ENCODE assay signal across 11 mouse cellular contexts in the genomic region with DNA sequence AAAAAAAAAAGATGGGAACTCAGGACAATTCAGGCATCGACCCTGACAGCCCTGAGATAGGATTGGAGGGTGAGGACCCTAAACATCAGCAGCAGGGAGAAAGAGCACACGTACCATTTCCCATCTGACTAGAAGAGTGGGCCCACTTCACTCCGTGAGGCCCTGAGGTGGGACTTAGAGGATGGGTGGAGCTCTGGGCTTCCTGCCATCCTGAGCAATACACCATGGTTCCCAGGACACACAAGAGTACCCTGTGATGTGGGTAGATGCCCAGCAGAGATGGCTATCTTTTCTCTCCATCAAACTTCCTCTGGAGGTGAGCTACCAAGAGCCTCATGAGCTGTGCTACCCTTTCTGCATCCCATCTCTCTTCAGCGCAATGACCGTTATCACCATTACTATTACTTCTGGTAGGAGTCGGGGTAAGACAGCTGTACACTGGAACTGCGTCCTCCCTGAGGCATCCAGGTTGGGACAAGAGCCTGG. TPM values are rescaled to one million over a fixed set of nuclear protein-coding genes. Genes with fewer than 3 reads are reported as not detected.
DNase-seq lines count a peak whose midpoint lies in the region; ATAC-seq and TF ChIP-seq lines count a peak whose summit lies in the region.
"Had no signal": no experiment of that assay in that cellular context is flagged by ENCODE, and none has a peak within 500 bp of the region (broad histone marks: within the 10 kb centered on the region; RNA-seq: fewer than 3 reads in every experiment).

No protein-coding gene starts in this region.

- no peak overlapping the region for H3K9ac ChIP-seq in heart, embryonic 14.5 days (ENCODE audit: low read length)
- H3K9ac ChIP-seq in hindbrain, embryonic 15.5 days = peak overlapping the region; percentile 70
- peak overlapping the region; percentile 87 for H3K9ac ChIP-seq in midbrain, postnatal 0 days (replicated peaks; ENCODE audit: low read length, poor library complexity, severe bottlenecking)

- peak overlapping the region in 1 of 2 experiments; percentile 18; a peak in 1 of 4 replicates for H3K4me3 ChIP-seq in heart, embryonic 14.5 days (ENCODE audit: control insufficient read depth in 1 of 2, insufficient read depth in 1 of 2, low read depth in 1 of 2, low read length in 2 of 2)
- H3K4me3 ChIP-seq in cortical plate, adult 2 months (ENCODE audit: insufficient read depth, low read length) = peak overlapping the region; percentile 40
- peak overlapping the region; percentile 62 for H3K4me3 ChIP-seq in hindbrain, embryonic 15.5 days
- H3K4me3 ChIP-seq in midbrain, postnatal 0 days (ENCODE audit: low read depth, low read length) = peak overlapping the region; percentile 69

- TF ChIP-seq POLR2A in cortical plate, adult 2 months (IDR thresholded peaks at IDR 0.05; ENCODE audit: extremely low read depth, insufficient read depth, low read length) = no peak

- no peak for ATAC-seq in heart, embryonic 14.5 days (ENCODE audit: insufficient number of reproducible peaks, insufficient read depth, low FRiP score, low read depth)
- peak; percentile 20; the same call in 1 of the 2 replicates for ATAC-seq in hindbrain, embryonic 15.5 days (ENCODE audit: low FRiP score, low read depth)
- ATAC-seq in midbrain, postnatal 0 days (ENCODE audit: low FRiP score) = 0 out of 2 replicates have a peak, but pooled peaks have one; percentile 3
- no peak for ATAC-seq in erythroid progenitor cell, adult 5-6 weeks (replicated peaks; ENCODE audit: low FRiP score, poor library complexity, severe bottlenecking)
- ATAC-seq: inflammation-experienced regulatory T-cells, adult 6 months had no signal

- H3K9me3 ChIP-seq in heart, embryonic 14.5 days (ENCODE audit: control insufficient read depth, low read length) = no peaks in the 10 kb centered on the region
- H3K9me3 ChIP-seq in hindbrain, embryonic 15.5 days = no peaks in the 10 kb centered on the region
- H3K9me3 ChIP-seq in midbrain, postnatal 0 days (ENCODE audit: low read length) = no peaks in the 10 kb centered on the region

- no peak overlapping the region for H3K27ac ChIP-seq in heart, embryonic 14.5 days (replicated peaks in 1 of 2; ENCODE audit: control insufficient read depth in 1 of 2, insufficient read depth in 1 of 2, low read depth in 2 of 2, low read length in 2 of 2)
- 0 out of 2 replicates have a peak overlapping the region, but pooled peaks have one; percentile 0 for H3K27ac ChIP-seq in cortical plate, adult 2 months (ENCODE audit: insufficient read depth, low read length)
- H3K27ac ChIP-seq in hindbrain, embryonic 15.5 days (replicated peaks) = peak overlapping the region; percentile 63; the same call in 1 of the 2 replicates
- no peak overlapping the region for H3K27ac ChIP-seq in midbrain, postnatal 0 days (ENCODE audit: low read depth, low read length)

- WGBS in heart, embryonic 14.5 days = 22% methylated on average over 7 of the region's 7 CpGs
- WGBS in hindbrain, embryonic 15.5 days = 25% methylated on average over 7 of the region's 7 CpGs
- 20% methylated on average over 7 of the region's 7 CpGs for WGBS in midbrain, postnatal 0 days

- peaks cover 62% of the 10 kb centered on the region for H3K27me3 ChIP-seq in heart, embryonic 14.5 days (ENCODE audit: control insufficient read depth, insufficient read depth, low read length)
- H3K27me3 ChIP-seq in hindbrain, embryonic 15.5 days = no peaks in the 10 kb centered on the region
- H3K27me3 ChIP-seq in midbrain, postnatal 0 days (ENCODE audit: insufficient read depth, low read length) = no peaks in the 10 kb centered on the region

- DNase-seq in heart, adult 8-10 months (ENCODE audit: low spot score) = no peak
- DNase-seq in midbrain, postnatal 0 days (ENCODE audit: low spot score) = no peak
- no peak for DNase-seq in cerebellum, postnatal 4 days (ENCODE audit: low spot score in 2 of 2)
- DNase-seq in layer of hippocampus, adult 11-12 months (ENCODE audit: low spot score) = no peak
- DNase-seq: lung, postnatal 10 days had no signal

- TF ChIP-seq CTCF in cortical plate, adult 2 months (IDR thresholded peaks at IDR 0.05; ENCODE audit: extremely low read depth, insufficient read depth, low read length) = no peak
- no peak for TF ChIP-seq CTCF in midbrain, postnatal 0 days (IDR thresholded peaks at IDR 0.05)

- no peaks in the 10 kb centered on the region for H3K36me3 ChIP-seq in heart, embryonic 14.5 days (ENCODE audit: control insufficient read depth, insufficient read depth, low read length)
- H3K36me3 ChIP-seq in hindbrain, embryonic 15.5 days = no peaks in the 10 kb centered on the region
- no peaks in the 10 kb centered on the region for H3K36me3 ChIP-seq in midbrain, postnatal 0 days (ENCODE audit: insufficient read depth, low read length)

- H3K4me1 ChIP-seq in heart, embryonic 14.5 days (ENCODE audit: control insufficient read depth in 2 of 2, insufficient read depth in 2 of 2, low read length in 2 of 2) = no peaks in the 10 kb centered on the region; a peak in 1 of 4 replicates
- peaks cover 4% of the 10 kb centered on the region; the same call in 1 of the 2 replicates for H3K4me1 ChIP-seq in cortical plate, adult 2 months (ENCODE audit: control insufficient read depth, insufficient read depth, low read length)
- peaks cover 22% of the 10 kb centered on the region for H3K4me1 ChIP-seq in hindbrain, embryonic 15.5 days (replicated peaks)
- H3K4me1 ChIP-seq in midbrain, postnatal 0 days (ENCODE audit: insufficient read depth, low read length) = peaks cover 8% of the 10 kb centered on the region

- peak overlapping the region; percentile 51 for H3K4me2 ChIP-seq in heart, embryonic 14.5 days (ENCODE audit: low read length)
- peak overlapping the region; percentile 81 for H3K4me2 ChIP-seq in hindbrain, embryonic 15.5 days
- H3K4me2 ChIP-seq in midbrain, postnatal 0 days (ENCODE audit: low read depth, low read length, poor library complexity, severe bottlenecking) = peak overlapping the region; percentile 74

RNA-seq across cellular contexts. Expression of gene Kcnt1, which starts 13.8 kb away (rescaled TPM):
- 0.23 TPM in 1 of 2 replicates, not detected in the other for polyA plus RNA-seq in heart, embryonic 14.5 days (2014; fragmentation: Nextera tagmentation; extraction: Ambion mirVana)
- under 1 TPM; 0.44 to 0.90 (median 0.59) TPM for total RNA-seq in heart, adult 8-10 months (2022)
- polyA plus RNA-seq in cortical plate, adult 2 months (2012; rRNA removed) = 191 and 197 TPM in 2 replicates
- 20.2 and 23.8 TPM in 2 replicates for polyA plus RNA-seq in hindbrain, embryonic 15.5 days (2015; fragmentation: Nextera tagmentation; extraction: Ambion mirVana)
- 49.2 and 60.7 TPM in 2 replicates for total RNA-seq in midbrain, postnatal 0 days (2014; rRNA removed)
- polyA plus RNA-seq in midbrain, postnatal 0 days (2015; fragmentation: Nextera tagmentation; extraction: Ambion mirVana) = 21.7 and 22.1 TPM in 2 replicates
- total RNA-seq in erythroid progenitor cell, adult 5-6 weeks (2015; ENCODE audit: low replicate concordance) = not detected in 2 replicates
- total RNA-seq in erythroid progenitor cell, adult 5-6 weeks (2017; ENCODE audit: low replicate concordance) = not detected in 2 replicates
- polyA plus RNA-seq: inflammation-experienced regulatory T-cells, adult 6 months had no signal

RNA-seq across cellular contexts. Expression of gene Sohlh1, which starts 30.2 kb away (rescaled TPM):
- not detected in 2 replicates for polyA plus RNA-seq in heart, embryonic 14.5 days (2014; fragmentation: Nextera tagmentation; extraction: Ambion mirVana)
- total RNA-seq in heart, adult 8-10 months (2022) = not detected
- 0.08 TPM in 1 of 2 replicates, not detected in the other for polyA plus RNA-seq in cortical plate, adult 2 months (2012; rRNA removed)
- not detected in 2 replicates for polyA plus RNA-seq in hindbrain, embryonic 15.5 days (2015; fragmentation: Nextera tagmentation; extraction: Ambion mirVana)
- not detected in 2 replicates for total RNA-seq in midbrain, postnatal 0 days (2014; rRNA removed)
- not detected in 2 replicates for polyA plus RNA-seq in midbrain, postnatal 0 days (2015; fragmentation: Nextera tagmentation; extraction: Ambion mirVana)
- total RNA-seq in erythroid progenitor cell, adult 5-6 weeks (2015; ENCODE audit: low replicate concordance) = not detected in 2 replicates
- not detected in 2 replicates for total RNA-seq in erythroid progenitor cell, adult 5-6 weeks (2017; ENCODE audit: low replicate concordance)
- total RNA-seq: adrenal gland, postnatal 14 days had no signal

RNA-seq across cellular contexts. Expression of gene Lcn9, which starts 54.3 kb away (rescaled TPM):
- polyA plus RNA-seq in heart, embryonic 14.5 days (2014; fragmentation: Nextera tagmentation; extraction: Ambion mirVana) = not detected in 2 replicates
- not detected for total RNA-seq in heart, adult 8-10 months (2022)
- polyA plus RNA-seq in cortical plate, adult 2 months (2012; rRNA removed) = not detected in 2 replicates
- not detected in 2 replicates for polyA plus RNA-seq in hindbrain, embryonic 15.5 days (2015; fragmentation: Nextera tagmentation; extraction: Ambion mirVana)
- total RNA-seq in midbrain, postnatal 0 days (2014; rRNA removed) = not detected in 2 replicates
- not detected in 2 replicates for polyA plus RNA-seq in midbrain, postnatal 0 days (2015; fragmentation: Nextera tagmentation; extraction: Ambion mirVana)
- total RNA-seq in erythroid progenitor cell, adult 5-6 weeks (2015; ENCODE audit: low replicate concordance) = not detected in 2 replicates
- not detected in 2 replicates for total RNA-seq in erythroid progenitor cell, adult 5-6 weeks (2017; ENCODE audit: low replicate concordance)
- total RNA-seq: adrenal gland, postnatal 14 days had no signal
- polyA plus RNA-seq: inflammation-experienced regulatory T-cells, adult 6 months had no signal

Comparison
In these comparisons a context has a peak if more than half of its experiments do, and no peak if none do; other contexts are left out.
1. ATAC-seq: peak in hindbrain, embryonic 15.5 days (single experiment) and midbrain, postnatal 0 days (single experiment); none in heart, embryonic 14.5 days (single experiment) and erythroid progenitor cell, adult 5-6 weeks (single experiment).
2. H3K27ac ChIP-seq: peak in cortical plate, adult 2 months (single experiment) and hindbrain, embryonic 15.5 days (single experiment); none in heart, embryonic 14.5 days (0 of 2) and midbrain, postnatal 0 days (single experiment).
3. RNA of gene Kcnt1, which starts 13.8 kb away (polyA plus RNA-seq): 191 to 197 TPM in cortical plate, adult 2 months, 20.2 to 23.8 TPM in hindbrain, embryonic 15.5 days and 21.7 to 22.1 TPM in midbrain, postnatal 0 days; 0.23 TPM in heart, embryonic 14.5 days; every median in the first group is over 10 times any median in the second.
4. Peak in every context shown above with its lines, with median percentiles within 50 percentile points of each other: H3K4me2 ChIP-seq.